Mouse (Mus musculus) heart, embryonic 12.5 days (tissue): ENCODE measurements at regions not wholly inside any gene's neighbourhood (a gene's known extent, or its start where the extent isn't known, plus 50 kb on each side); places are given as distances from the start of the nearest gene placed in this dataset.

Experiments used
- ATAC-seq: fragments of 200-750 bp; cut with Nextera tagmentation; 2 replicates; pipeline ENCODE4 v1.8.0; 2017; ENCODE audit warnings: moderate TSS enrichment, moderate library complexity; ENCODE audit not compliant: insufficient number of reproducible peaks, low FRiP score
- H3K27ac ChIP-seq: fragments of 300-500 bp; sonication (generic); 2 replicates; pipeline ENCODE4 v1.5.1; 2016; ENCODE audit warnings: mild to moderate bottlenecking, moderate library complexity; ENCODE audit not compliant: poor library complexity, severe bottlenecking
- H3K27me3 ChIP-seq: fragments of 300-500 bp; sonication (generic); replicated peaks from 2 replicates; pipeline ENCODE4 v1.6.1; 2016; ENCODE audit warnings: mild to moderate bottlenecking, moderate library complexity
- H3K36me3 ChIP-seq: fragments of 300-500 bp; sonication (generic); 2 replicates; pipeline ENCODE4 v1.6.1; 2016; ENCODE audit warnings: mild to moderate bottlenecking, moderate library complexity
- H3K4me1 ChIP-seq: fragments of 300-500 bp; sonication (generic); replicated peaks from 2 replicates; pipeline ENCODE4 v1.6.1; 2016; ENCODE audit warnings: mild to moderate bottlenecking
- H3K4me2 ChIP-seq: fragments of 300-500 bp; sonication (generic); 2 replicates; pipeline ENCODE4 v1.6.1; 2016; ENCODE audit warnings: mild to moderate bottlenecking, moderate library complexity
- H3K4me3 ChIP-seq: fragments of 300-500 bp; sonication (generic); 2 replicates; pipeline ENCODE4 v1.5.1; 2016; ENCODE audit warnings: mild to moderate bottlenecking
- H3K9ac ChIP-seq: fragments of 300-500 bp; sonication (generic); 2 replicates; pipeline ENCODE4 v1.6.1; 2016; ENCODE audit warnings: mild to moderate bottlenecking, moderate library complexity
- H3K9me3 ChIP-seq: fragments of 300-500 bp; sonication (generic); replicated peaks from 2 replicates; pipeline ENCODE4 v1.6.1; 2016; ENCODE audit warnings: mild to moderate bottlenecking, moderate library complexity
- WGBS: fragments of 180-500 bp; shearing (Covaris S2); methylation state at CpG from one replicate; pipeline ENCODE4 v1.1.7; 2016; 5-methylcytosine and 5-hydroxymethylcytosine counted together

GRCm38 (mm10) chr15:56003921-56004320 lies 1473.5 kb downstream of the Slc22a22 start:
- no peak overlapping the region for H3K4me3 ChIP-seq
- no peak for ATAC-seq
- H3K9me3 ChIP-seq = no peaks in the 10 kb centered on the region
- H3K27ac ChIP-seq = no peak overlapping the region
- H3K36me3 ChIP-seq = no peaks in the 10 kb centered on the region
- H3K9ac ChIP-seq = no peak overlapping the region
- H3K4me2 ChIP-seq = no peak overlapping the region
- H3K4me1 ChIP-seq = 0 out of 2 replicates have a peak, but pooled peaks cover 3% of the 10 kb centered on the region
- WGBS = 81% methylated on average over 3 of the region's 3 CpGs
- no peaks in the 10 kb centered on the region for H3K27me3 ChIP-seq

GRCm38 (mm10) chr15:55999605-56000004 lies 1477.8 kb downstream of the Slc22a22 start:
- no peak overlapping the region for H3K27ac ChIP-seq
- no peak overlapping the region for H3K4me2 ChIP-seq
- no peaks in the 10 kb centered on the region for H3K9me3 ChIP-seq
- ATAC-seq = no peak
- no peak overlapping the region for H3K9ac ChIP-seq
- H3K4me3 ChIP-seq = no peak overlapping the region
- H3K4me1 ChIP-seq = no peaks in the 10 kb centered on the region
- 80% methylated on average over 4 of the region's 4 CpGs for WGBS
- H3K36me3 ChIP-seq = no peaks in the 10 kb centered on the region
- no peaks in the 10 kb centered on the region for H3K27me3 ChIP-seq

GRCm38 (mm10) chr15:55997977-55998376 lies 1479.4 kb downstream of the Slc22a22 start:
- Histone ChIP-seq H3K9me3 (no peaks in the 10 kb centered on the region), H3K9ac (no peak overlapping the region), H3K4me2 (no peak overlapping the region), H3K36me3 (no peaks in the 10 kb centered on the region), H3K4me3 (no peak overlapping the region), H3K27ac (no peak overlapping the region), H3K27me3 (no peaks in the 10 kb centered on the region), H3K4me1 (no peaks in the 10 kb centered on the region)
- 75% methylated on average over 4 of the region's 4 CpGs for WGBS
- ATAC-seq = no peak

- no peak for ATAC-seq
- 74% methylated on average over 3 of the region's 3 CpGs for WGBS
- Histone ChIP-seq H3K4me3 (no peak overlapping the region), H3K27ac (no peak overlapping the region), H3K9me3 (no peaks in the 10 kb centered on the region), H3K9ac (no peak overlapping the region), H3K27me3 (no peaks in the 10 kb centered on the region), H3K4me1 (no peaks in the 10 kb centered on the region), H3K4me2 (no peak overlapping the region), H3K36me3 (no peaks in the 10 kb centered on the region)
Observed at GRCm38 (mm10) chr15:55994680-55995079, 1482.7 kb downstream of the Slc22a22 start.

- Histone ChIP-seq H3K9me3 (no peaks in the 10 kb centered on the region), H3K4me3 (no peak overlapping the region), H3K27ac (no peak overlapping the region), H3K36me3 (no peaks in the 10 kb centered on the region), H3K9ac (no peak overlapping the region), H3K4me1 (no peaks in the 10 kb centered on the region), H3K27me3 (no peaks in the 10 kb centered on the region), H3K4me2 (no peak overlapping the region)
- 79% methylated on average over 14 of the region's 14 CpGs for WGBS
- ATAC-seq = no peak
Observed at GRCm38 (mm10) chr15:55975843-55976242, 1501.6 kb downstream of the Slc22a22 start.

- Histone ChIP-seq H3K9ac (no peak overlapping the region), H3K4me2 (no peak overlapping the region), H3K27me3 (no peaks in the 10 kb centered on the region), H3K4me3 (no peak overlapping the region), H3K9me3 (no peaks in the 10 kb centered on the region), H3K36me3 (no peaks in the 10 kb centered on the region), H3K4me1 (peaks cover 8% of the 10 kb centered on the region), H3K27ac (no peak overlapping the region)
- 33% methylated on average over 2 of the region's 2 CpGs for WGBS
- ATAC-seq = no peak
Observed at GRCm38 (mm10) chr15:55966780-55967179, 1510.6 kb downstream of the Slc22a22 start.

GRCm38 (mm10) chr15:55965296-55965695 lies 1512.1 kb downstream of the Slc22a22 start:
- no peak overlapping the region for H3K9ac ChIP-seq
- H3K36me3 ChIP-seq = no peaks in the 10 kb centered on the region
- H3K4me1 ChIP-seq = peaks cover 8% of the 10 kb centered on the region
- H3K27me3 ChIP-seq = no peaks in the 10 kb centered on the region
- H3K4me2 ChIP-seq = no peak overlapping the region
- WGBS = 60% methylated on average over 7 of the region's 7 CpGs
- no peaks in the 10 kb centered on the region for H3K9me3 ChIP-seq
- no peak overlapping the region for H3K27ac ChIP-seq
- no peak for ATAC-seq
- H3K4me3 ChIP-seq = no peak overlapping the region

GRCm38 (mm10) chr15:55962093-55962492 lies 1515.3 kb downstream of the Slc22a22 start:
- Histone ChIP-seq H3K27ac (no peak overlapping the region), H3K36me3 (no peaks in the 10 kb centered on the region), H3K4me1 (peaks cover 7% of the 10 kb centered on the region), H3K27me3 (no peaks in the 10 kb centered on the region), H3K9me3 (no peaks in the 10 kb centered on the region), H3K9ac (no peak overlapping the region), H3K4me2 (no peak overlapping the region), H3K4me3 (no peak overlapping the region)
- WGBS = 90% methylated on average over 3 of the region's 3 CpGs
- no peak for ATAC-seq
